Comparison of ENCODE assay signal across 8 mouse cellular contexts in the genomic region with DNA sequence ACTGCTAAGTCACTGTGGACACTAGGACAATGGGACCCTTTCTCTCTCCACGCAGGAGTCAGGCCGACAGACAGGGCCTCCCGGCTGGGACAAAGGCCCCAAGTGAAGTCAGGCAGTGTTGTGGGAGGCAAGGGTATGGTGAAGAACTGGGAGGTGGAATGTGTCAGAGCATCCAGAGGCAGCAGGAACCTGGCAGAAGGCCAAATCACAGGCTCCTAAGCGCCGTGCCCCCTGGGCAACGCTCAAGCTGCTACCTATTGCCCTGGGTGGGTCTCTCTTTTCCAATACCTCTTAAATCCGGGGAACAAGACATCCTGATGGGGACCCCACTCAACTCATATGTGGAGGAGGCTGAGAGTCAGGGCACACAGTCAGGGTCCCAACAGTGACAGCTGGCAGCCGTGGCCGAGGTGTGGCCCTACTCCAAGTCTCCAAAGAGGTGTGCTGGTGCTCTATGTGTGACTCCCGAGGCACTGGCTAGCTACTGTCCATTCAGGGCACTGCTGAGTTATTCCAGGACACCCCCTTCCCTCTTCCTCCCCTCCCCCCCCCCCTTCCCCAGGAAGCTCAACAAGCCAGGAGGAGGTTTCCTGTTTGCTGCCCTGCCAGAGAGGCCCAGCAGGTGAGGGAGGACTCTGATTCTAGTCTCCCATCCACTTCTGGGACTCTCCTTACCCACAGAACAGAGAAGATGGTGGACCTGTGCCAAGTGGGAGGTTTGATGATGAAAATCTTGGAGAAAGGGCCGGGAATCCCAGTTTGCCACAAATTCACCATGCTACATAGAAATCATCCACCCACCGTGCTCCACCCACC. TPM values are rescaled to one million over a fixed set of nuclear protein-coding genes. Genes with fewer than 3 reads are reported as not detected.
DNase-seq lines count a peak whose midpoint lies in the region; ATAC-seq and TF ChIP-seq lines count a peak whose summit lies in the region.

No protein-coding gene starts in this region.

- H3K4me3 ChIP-seq in liver, adult 2 months (ENCODE audit: insufficient read depth, low read depth, low read length): no peak overlapping the region
- H3K4me3 ChIP-seq in liver, embryonic 12.5 days: no peak overlapping the region
- H3K4me3 ChIP-seq in embryonic facial prominence, embryonic 15.5 days (replicated peaks): no peak overlapping the region
- H3K4me3 ChIP-seq in hindbrain, embryonic 15.5 days: no peak overlapping the region
- no peak overlapping the region for H3K4me3 ChIP-seq in midbrain, embryonic 14.5 days (replicated peaks; ENCODE audit: low read depth, low read length)

- no peak for TF ChIP-seq CTCF in liver, adult 2 months (IDR thresholded peaks at IDR 0.05; ENCODE audit: low read depth, low read length)

- DNase-seq in liver, adult 2 months (ENCODE audit: extremely low read depth, low read depth, low spot score): no peak
- DNase-seq in midbrain, embryonic 14.5 days: peak; percentile 73
- no peak for DNase-seq in left cerebral cortex, adult 11 months (ENCODE audit: low spot score)
- DNase-seq in ovary, postnatal 10 days (ENCODE audit: low spot score): no peak
- no peak for DNase-seq in thymus, postnatal 25 days

- no peaks in the 10 kb centered on the region for H3K9me3 ChIP-seq in liver, embryonic 12.5 days (replicated peaks)
- no peaks in the 10 kb centered on the region for H3K9me3 ChIP-seq in embryonic facial prominence, embryonic 15.5 days (replicated peaks)
- H3K9me3 ChIP-seq in hindbrain, embryonic 15.5 days: no peaks in the 10 kb centered on the region
- H3K9me3 ChIP-seq in midbrain, embryonic 14.5 days (ENCODE audit: control insufficient read depth, low read length): no peaks in the 10 kb centered on the region

- H3K27me3 ChIP-seq in liver, adult 2 months (ENCODE audit: control insufficient read depth, insufficient read depth, low read length): peaks cover 6% of the 10 kb centered on the region; the same call in 1 of the 2 replicates
- peaks cover 73% of the 10 kb centered on the region for H3K27me3 ChIP-seq in liver, embryonic 12.5 days (replicated peaks)
- H3K27me3 ChIP-seq in embryonic facial prominence, embryonic 15.5 days: peaks cover 26% of the 10 kb centered on the region
- H3K27me3 ChIP-seq in hindbrain, embryonic 15.5 days: 0 out of 2 replicates have a peak, but pooled peaks cover 5% of the 10 kb centered on the region
- H3K27me3 ChIP-seq in midbrain, embryonic 14.5 days (ENCODE audit: control insufficient read depth, insufficient read depth, low read length): no peaks in the 10 kb centered on the region

- H3K9ac ChIP-seq in liver, adult 2 months (ENCODE audit: low read depth, low read length): no peak overlapping the region
- no peak overlapping the region for H3K9ac ChIP-seq in liver, embryonic 12.5 days
- H3K9ac ChIP-seq in embryonic facial prominence, embryonic 15.5 days: no peak overlapping the region
- H3K9ac ChIP-seq in hindbrain, embryonic 15.5 days: no peak overlapping the region
- H3K9ac ChIP-seq in midbrain, embryonic 14.5 days (replicated peaks; ENCODE audit: low read length): no peak overlapping the region

- H3K79me2 ChIP-seq in liver, adult 2 months (ENCODE audit: control insufficient read depth, insufficient read depth, low read length): no peaks in the 10 kb centered on the region

- H3K36me3 ChIP-seq in liver, adult 2 months (ENCODE audit: control insufficient read depth, insufficient read depth, low read length): no peaks in the 10 kb centered on the region
- no peaks in the 10 kb centered on the region for H3K36me3 ChIP-seq in liver, embryonic 12.5 days
- H3K36me3 ChIP-seq in embryonic facial prominence, embryonic 15.5 days: no peaks in the 10 kb centered on the region
- no peaks in the 10 kb centered on the region for H3K36me3 ChIP-seq in hindbrain, embryonic 15.5 days
- H3K36me3 ChIP-seq in midbrain, embryonic 14.5 days (ENCODE audit: control insufficient read depth, insufficient read depth, low read length): no peaks in the 10 kb centered on the region

- 50% methylated on average over 12 of the region's 12 CpGs for WGBS in liver, adult 2 months
- WGBS in liver, embryonic 12.5 days (ENCODE audit: insufficient replicate concordance): 58% methylated on average over 12 of the region's 12 CpGs
- WGBS in embryonic facial prominence, embryonic 15.5 days: 25% methylated on average over 12 of the region's 12 CpGs
- WGBS in hindbrain, embryonic 15.5 days: 22% methylated on average over 12 of the region's 12 CpGs
- 19% methylated on average over 12 of the region's 12 CpGs for WGBS in midbrain, embryonic 14.5 days

- peak overlapping the region; percentile 28; the same call in 1 of the 2 replicates for H3K27ac ChIP-seq in liver, adult 2 months (replicated peaks; ENCODE audit: insufficient read depth, low read depth, low read length)
- H3K27ac ChIP-seq in liver, embryonic 12.5 days: no peak overlapping the region
- H3K27ac ChIP-seq in embryonic facial prominence, embryonic 15.5 days (replicated peaks): peak overlapping the region; percentile 60
- H3K27ac ChIP-seq in hindbrain, embryonic 15.5 days (replicated peaks): peak overlapping the region; percentile 70
- peak overlapping the region; percentile 50; the same call in 1 of the 2 replicates for H3K27ac ChIP-seq in midbrain, embryonic 14.5 days (replicated peaks; ENCODE audit: low read depth, low read length)

- H3K4me2 ChIP-seq in liver, embryonic 12.5 days: no peak overlapping the region
- H3K4me2 ChIP-seq in embryonic facial prominence, embryonic 15.5 days (replicated peaks): peak overlapping the region; percentile 6; the same call in 1 of the 2 replicates
- H3K4me2 ChIP-seq in hindbrain, embryonic 15.5 days: no peak overlapping the region
- no peak overlapping the region for H3K4me2 ChIP-seq in midbrain, embryonic 14.5 days (ENCODE audit: low read length)

- H3K4me1 ChIP-seq in liver, adult 2 months (ENCODE audit: control insufficient read depth, insufficient read depth, low read length): peaks cover 12% of the 10 kb centered on the region; the same call in 1 of the 2 replicates
- H3K4me1 ChIP-seq in liver, embryonic 12.5 days: peaks cover 64% of the 10 kb centered on the region
- H3K4me1 ChIP-seq in embryonic facial prominence, embryonic 15.5 days: peaks cover 63% of the 10 kb centered on the region
- peaks cover 70% of the 10 kb centered on the region for H3K4me1 ChIP-seq in hindbrain, embryonic 15.5 days (replicated peaks)
- peaks cover 39% of the 10 kb centered on the region for H3K4me1 ChIP-seq in midbrain, embryonic 14.5 days (ENCODE audit: control insufficient read depth, insufficient read depth, low read length)

- TF ChIP-seq POLR2A in liver, adult 2 months (IDR thresholded peaks at IDR 0.05; ENCODE audit: extremely low read depth, insufficient read depth, low read length): no peak

- ATAC-seq in liver, embryonic 12.5 days: no peak
- no peak for ATAC-seq in embryonic facial prominence, embryonic 15.5 days (ENCODE audit: insufficient number of reproducible peaks, low FRiP score, low TSS enrichment, low read depth)
- ATAC-seq in hindbrain, embryonic 15.5 days (ENCODE audit: low FRiP score, low read depth): no peak
- no peak for ATAC-seq in midbrain, embryonic 14.5 days (ENCODE audit: low FRiP score, low TSS enrichment)

RNA-seq across cellular contexts. Expression of a gene that starts 14.3 kb away (rescaled TPM):
- 0.13 TPM in 1 of 2 replicates, not detected in the other for total RNA-seq in liver, adult 2 months (2014; rRNA removed)
- polyA plus RNA-seq in liver, adult 2 months (2012; rRNA removed): not detected in 2 replicates
- polyA plus RNA-seq in liver, embryonic 12.5 days (2016; fragmentation: Nextera tagmentation; extraction: Ambion mirVana): not detected in 2 replicates
- polyA plus RNA-seq in embryonic facial prominence, embryonic 15.5 days (2015; fragmentation: Nextera tagmentation; extraction: Ambion mirVana): 0.38 and 0.61 TPM in 2 replicates
- 107 and 112 TPM in 2 replicates for polyA plus RNA-seq in hindbrain, embryonic 15.5 days (2015; fragmentation: Nextera tagmentation; extraction: Ambion mirVana)
- polyA plus RNA-seq in midbrain, embryonic 14.5 days (2014; fragmentation: Nextera tagmentation; extraction: Ambion mirVana): 34.3 and 49.7 TPM in 2 replicates

RNA-seq across cellular contexts. Expression of a gene that starts 14.8 kb away (rescaled TPM):
- total RNA-seq in liver, adult 2 months (2014; rRNA removed): 0.65 and 0.74 TPM in 2 replicates
- polyA plus RNA-seq in liver, adult 2 months (2012; rRNA removed): 0.53 and 0.55 TPM in 2 replicates
- polyA plus RNA-seq in liver, embryonic 12.5 days (2016; fragmentation: Nextera tagmentation; extraction: Ambion mirVana): 7.2 and 7.3 TPM in 2 replicates
- 41.9 and 57.3 TPM in 2 replicates for polyA plus RNA-seq in embryonic facial prominence, embryonic 15.5 days (2015; fragmentation: Nextera tagmentation; extraction: Ambion mirVana)
- polyA plus RNA-seq in hindbrain, embryonic 15.5 days (2015; fragmentation: Nextera tagmentation; extraction: Ambion mirVana): 31.8 and 42.1 TPM in 2 replicates
- 19.0 and 28.8 TPM in 2 replicates for polyA plus RNA-seq in midbrain, embryonic 14.5 days (2014; fragmentation: Nextera tagmentation; extraction: Ambion mirVana)

RNA-seq across cellular contexts. Expression of a gene that starts 37.2 kb away (rescaled TPM):
- total RNA-seq in liver, adult 2 months (2014; rRNA removed): not detected in 2 replicates
- polyA plus RNA-seq in liver, adult 2 months (2012; rRNA removed): not detected in 2 replicates
- polyA plus RNA-seq in liver, embryonic 12.5 days (2016; fragmentation: Nextera tagmentation; extraction: Ambion mirVana): 3.9 and 6.5 TPM in 2 replicates
- polyA plus RNA-seq in embryonic facial prominence, embryonic 15.5 days (2015; fragmentation: Nextera tagmentation; extraction: Ambion mirVana): 200 and 206 TPM in 2 replicates
- 50.7 and 74.7 TPM in 2 replicates for polyA plus RNA-seq in hindbrain, embryonic 15.5 days (2015; fragmentation: Nextera tagmentation; extraction: Ambion mirVana)
- polyA plus RNA-seq in midbrain, embryonic 14.5 days (2014; fragmentation: Nextera tagmentation; extraction: Ambion mirVana): 28.3 and 42.4 TPM in 2 replicates

RNA-seq across cellular contexts. Expression of a gene that starts 41.7 kb away (rescaled TPM):
- total RNA-seq in liver, adult 2 months (2014; rRNA removed): not detected in 2 replicates
- not detected in 2 replicates for polyA plus RNA-seq in liver, adult 2 months (2012; rRNA removed)
- polyA plus RNA-seq in liver, embryonic 12.5 days (2016; fragmentation: Nextera tagmentation; extraction: Ambion mirVana): not detected in 2 replicates
- polyA plus RNA-seq in embryonic facial prominence, embryonic 15.5 days (2015; fragmentation: Nextera tagmentation; extraction: Ambion mirVana): 0.31 and 0.35 TPM in 2 replicates
- polyA plus RNA-seq in hindbrain, embryonic 15.5 days (2015; fragmentation: Nextera tagmentation; extraction: Ambion mirVana): 0.87 and 0.95 TPM in 2 replicates
- polyA plus RNA-seq in midbrain, embryonic 14.5 days (2014; fragmentation: Nextera tagmentation; extraction: Ambion mirVana): 0.47 and 0.57 TPM in 2 replicates

RNA-seq across cellular contexts. Expression of a gene that starts 55.2 kb away (rescaled TPM):
- 5.3 and 6.2 TPM in 2 replicates for total RNA-seq in liver, adult 2 months (2014; rRNA removed)
- 10.1 and 18.4 TPM in 2 replicates for polyA plus RNA-seq in liver, adult 2 months (2012; rRNA removed)
- polyA plus RNA-seq in liver, embryonic 12.5 days (2016; fragmentation: Nextera tagmentation; extraction: Ambion mirVana): 11.1 and 11.4 TPM in 2 replicates
- polyA plus RNA-seq in embryonic facial prominence, embryonic 15.5 days (2015; fragmentation: Nextera tagmentation; extraction: Ambion mirVana): 19.8 and 22.4 TPM in 2 replicates
- 20.1 and 20.3 TPM in 2 replicates for polyA plus RNA-seq in hindbrain, embryonic 15.5 days (2015; fragmentation: Nextera tagmentation; extraction: Ambion mirVana)
- polyA plus RNA-seq in midbrain, embryonic 14.5 days (2014; fragmentation: Nextera tagmentation; extraction: Ambion mirVana): 19.1 and 21.7 TPM in 2 replicates

Comparison
In these comparisons a context has a peak if more than half of its experiments do, and no peak if none do; other contexts are left out.
1. RNA of a gene that starts 14.3 kb away (polyA plus RNA-seq): 107 to 112 TPM in hindbrain, embryonic 15.5 days and 34.3 to 49.7 TPM in midbrain, embryonic 14.5 days; 0.38 to 0.61 TPM in embryonic facial prominence, embryonic 15.5 days, not detected in liver, adult 2 months and not detected in liver, embryonic 12.5 days; every median in the first group is over 10 times any median in the second.